Mouse (Mus musculus) Muller cell, postnatal 12 days (primary cell): Measurements from ENCODE around the gene Vgll1.

Source experiments
- DNase-seq: peaks from one replicate; pipeline ENCODE4 v3.0.0-alpha.2; 2015; ENCODE audit errors: inconsistent ontology term

Gene Vgll1

DNA sequence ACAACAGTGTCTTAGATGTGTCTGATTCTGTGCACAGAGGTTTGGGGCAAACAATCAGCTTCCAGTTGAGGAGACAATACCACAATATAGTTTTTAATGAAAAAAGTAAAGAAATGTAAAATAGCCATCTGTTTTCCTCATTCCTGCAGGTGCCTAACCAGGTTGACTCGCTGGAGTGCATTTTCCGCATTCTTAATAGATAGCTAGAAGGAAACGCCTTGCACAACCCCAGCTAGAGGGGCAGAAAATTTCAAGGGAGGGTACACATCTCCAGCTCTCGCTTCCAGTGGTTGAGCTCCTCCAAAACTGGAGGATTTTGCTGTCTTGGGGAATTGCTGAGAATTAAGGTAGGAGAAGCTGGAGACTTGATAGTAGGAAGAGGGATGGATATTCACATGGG, at the start of gene Vgll1:
Vgll1 (plus strand) TSS at position 301 of the 400 bp plus-strand sequence.
- DNase-seq: no peak

DNA sequence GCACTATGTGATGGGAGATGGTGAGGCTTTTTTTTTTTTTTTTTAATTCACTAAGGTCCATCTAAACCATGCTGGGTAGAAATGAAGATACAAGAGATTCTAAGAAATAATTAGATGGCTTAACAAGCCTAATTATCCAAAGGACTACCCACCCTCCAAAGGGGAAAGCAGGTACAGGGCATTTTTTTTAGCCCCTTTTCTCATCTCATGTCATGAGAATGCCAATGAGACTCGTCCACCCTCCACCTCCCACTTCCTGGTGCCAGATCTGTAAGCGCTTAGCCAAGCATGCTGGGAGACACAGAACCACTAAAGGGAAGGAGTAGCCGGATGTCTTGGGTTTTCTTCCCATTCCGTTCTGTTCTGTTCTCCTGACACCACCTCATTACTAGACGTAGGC, 45.1 kb upstream of the Vgll1 start, which contains the start of gene Brs3:
Brs3 (plus strand) TSS at position 301 of the 400 bp plus-strand sequence.
- DNase-seq: no peak

- no peak for DNase-seq
Observed at GRCm38 (mm10) chrX:57043869-57044268, 44.0 kb upstream of the Vgll1 start.

DNA sequence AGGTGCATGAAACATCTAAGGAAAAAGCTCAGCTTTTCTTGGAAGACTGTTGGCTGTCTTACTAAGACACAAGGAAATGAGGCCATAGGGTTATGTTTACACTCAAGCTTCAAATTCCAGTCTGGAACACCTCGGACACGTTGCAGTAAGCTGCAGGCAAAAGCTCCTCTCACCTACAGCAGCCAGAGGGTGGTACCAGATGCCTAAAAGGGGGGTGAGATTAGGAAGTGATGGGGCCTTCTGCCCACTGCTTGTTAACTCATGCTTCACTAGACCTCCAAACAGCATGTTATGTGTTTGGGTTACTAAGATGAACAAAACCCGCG, 35.1 kb upstream of the Vgll1 start:
- DNase-seq: no peak

DNA sequence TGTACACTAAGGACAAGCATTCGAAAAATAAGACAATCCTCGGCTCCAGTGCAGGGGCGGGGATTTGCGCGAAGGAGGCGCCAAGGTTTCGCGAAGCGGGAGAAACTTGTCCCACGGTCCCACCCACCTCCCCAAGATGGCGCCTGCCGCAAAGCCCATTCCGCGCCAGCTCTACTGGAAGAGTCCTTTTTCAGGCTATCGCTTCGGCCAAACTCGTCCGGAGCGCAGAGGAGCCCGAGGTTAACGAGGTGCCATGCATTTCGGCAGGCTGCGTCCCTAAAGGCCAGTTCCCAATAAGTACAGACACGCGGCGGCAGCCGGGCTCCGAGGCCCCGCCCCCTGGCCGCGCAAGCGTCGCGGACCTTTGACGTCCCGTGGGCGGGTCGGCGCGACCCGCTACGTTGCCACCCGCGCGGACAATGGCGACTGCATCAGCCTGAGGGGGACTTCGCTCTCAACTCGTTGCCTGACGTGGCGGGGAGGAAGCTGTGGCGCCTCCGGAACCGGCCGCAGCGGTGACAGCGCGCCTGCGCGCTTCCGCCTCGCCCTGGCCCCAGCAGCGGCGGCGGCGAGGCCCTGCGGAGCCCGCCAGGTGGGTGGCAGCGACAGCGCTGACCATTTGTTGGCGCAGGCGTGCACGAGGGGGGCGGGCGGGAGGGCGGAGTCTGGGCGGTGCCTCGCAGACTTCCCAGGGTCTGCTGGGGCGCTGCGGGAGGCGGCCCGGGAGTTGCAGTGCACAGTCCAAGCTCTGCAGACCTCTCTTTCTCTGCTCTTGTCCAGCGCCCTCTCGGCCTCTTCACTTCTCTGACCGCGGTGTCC, 34.5 kb upstream of the Vgll1 start, which contains the start of gene Htatsf1:
Htatsf1 (plus strand) TSS at position 410 of the 819 bp plus-strand sequence.
- DNase-seq: peak; percentile 90

DNA sequence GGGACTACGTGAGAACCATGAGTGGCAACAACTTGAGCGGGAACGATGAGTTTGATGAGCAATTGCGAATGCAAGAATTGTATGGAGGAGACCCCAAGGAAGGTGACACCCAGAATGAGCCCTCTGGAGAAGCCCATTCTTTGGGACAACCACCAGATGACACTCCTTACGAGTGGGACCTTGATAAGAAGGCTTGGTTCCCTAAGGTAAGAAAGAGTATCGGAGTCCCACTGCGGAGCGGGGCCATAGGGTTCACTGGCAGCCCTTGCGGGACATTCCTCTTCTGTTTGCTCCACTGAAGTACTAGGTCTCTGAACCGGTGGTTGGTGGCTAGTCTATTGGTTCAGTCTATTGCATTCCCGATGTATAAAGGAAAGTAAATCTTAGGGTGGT, 33.9 kb upstream of the Vgll1 start:
- no peak for DNase-seq

GRCm38 (mm10) chrX:57081496-57081895, 6.4 kb upstream of the Vgll1 start:
- DNase-seq: peak; percentile 25

- no peak for DNase-seq
Observed at GRCm38 (mm10) chrX:57103415-57103814, 15.5 kb downstream of the Vgll1 start.

- peak; percentile 3 for DNase-seq
Observed at GRCm38 (mm10) chrX:57106956-57107355, 19.1 kb downstream of the Vgll1 start.

DNA sequence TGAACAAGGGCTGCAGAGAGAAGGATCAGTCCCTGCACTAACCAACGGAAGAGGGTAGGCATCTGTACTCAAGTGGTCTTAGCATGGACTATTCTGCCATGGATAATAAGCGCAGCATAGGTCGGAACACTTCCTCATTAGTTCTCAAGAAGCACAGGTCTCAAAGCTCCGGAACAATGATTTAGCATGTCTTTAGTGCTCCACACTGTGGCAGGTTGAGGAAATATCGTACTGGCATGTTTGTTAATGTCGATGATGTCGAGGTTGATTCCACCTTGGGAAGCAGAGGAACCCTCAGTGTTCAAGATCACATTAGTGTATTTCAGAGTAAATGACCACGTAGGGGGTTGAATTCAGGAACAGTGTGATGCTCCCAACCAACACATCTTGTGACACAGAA, 30.2 kb downstream of the Vgll1 start:
- DNase-seq: no peak

GRCm38 (mm10) chrX:57120768-57121167, 32.9 kb downstream of the Vgll1 start:
- DNase-seq: no peak

DNA sequence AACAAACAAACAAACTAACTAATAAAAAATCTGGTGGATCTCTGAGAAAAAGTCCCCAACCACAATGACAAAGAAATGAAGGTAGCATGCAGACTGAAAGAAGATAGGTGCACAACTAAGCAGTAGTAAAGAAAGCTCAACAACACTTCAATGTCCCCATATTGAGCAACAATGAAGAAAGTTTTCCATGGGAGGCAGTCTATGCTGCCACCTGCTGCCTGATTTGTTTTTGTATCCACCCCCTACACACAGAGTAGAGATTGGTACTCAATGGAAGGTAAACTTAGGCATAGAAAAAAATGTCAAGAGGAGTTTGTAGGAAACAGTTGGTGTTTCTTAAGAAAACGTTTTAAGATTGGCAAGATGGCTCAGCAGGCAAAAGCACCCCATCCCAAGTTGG, 42.7 kb downstream of the Vgll1 start:
- DNase-seq: no peak

- no peak for DNase-seq
Observed at GRCm38 (mm10) chrX:57137627-57138026, 49.7 kb downstream of the Vgll1 start.

- no peak for DNase-seq
Observed at GRCm38 (mm10) chrX:57153520-57153919, 65.6 kb downstream of the Vgll1 start.
